Mouse (Mus musculus): ENCODE data around the gene Tmem87a.
A peak's percentile ranks its signal among the peaks of the same experiment; 100 is the strongest.

The Tmem87a gene

GRCm38 (mm10) chr2:120360425-120360824 is 43.5 kb downstream of the Tmem87a start:
- no peak for DNase-seq

GRCm38 (mm10) chr2:120352682-120353646 is 50.9 kb downstream of the Tmem87a start, which contains the start of gene Vps39:
Gene Vps39 (minus strand): TSS chr2:120353137.
- peak; percentile 93 to 94 for DNase-seq

- DNase-seq = no peak
These were observed 52.6 kb downstream of the Tmem87a start for GRCm38 (mm10) chr2:120351321-120351720.

GRCm38 (mm10) chr2:120348120-120348519 is 55.8 kb downstream of the Tmem87a start:
- peak; percentile 34 to 43 for DNase-seq

GRCm38 (mm10) chr2:120341741-120342140 is 62.2 kb downstream of the Tmem87a start:
- no peak for DNase-seq

GRCm38 (mm10) chr2:120337886-120338285 is 66.0 kb downstream of the Tmem87a start:
- DNase-seq = no peak

GRCm38 (mm10) chr2:120331575-120331974 is 72.3 kb downstream of the Tmem87a start:
- no peak for DNase-seq

- no peak for DNase-seq
These were observed 88.8 kb downstream of the Tmem87a start for GRCm38 (mm10) chr2:120315077-120315476.

- DNase-seq = no peak
These were observed 89.4 kb downstream of the Tmem87a start for GRCm38 (mm10) chr2:120314487-120314886.

GRCm38 (mm10) chr2:120313976-120314375 is 89.9 kb downstream of the Tmem87a start, which contains the start of gene Pla2g4f:
Gene Pla2g4f (minus strand): TSS chr2:120314165.
- peak; percentile 54 to 77 for DNase-seq

- DNase-seq = peak in 1 of 2 experiments; percentile 21
These were observed 91.6 kb downstream of the Tmem87a start for GRCm38 (mm10) chr2:120312276-120312825.

All from lung, postnatal 4 days (tissue).